Mouse (Mus musculus): Measurements from ENCODE around the gene Serpinc1.
"Not testable (repeated sequence)": the region's sequence is repeated elsewhere in the genome, so short reads cannot be mapped to it uniquely, and the experiment has no call there.

Gene Serpinc1

GRCm38 (mm10) chr1:160978071-160978735, at the start of gene Serpinc1:
Gene Serpinc1, plus strand, starts transcription at chr1:160978585.
- DNase-seq, result no peak

GRCm38 (mm10) chr1:160931320-160931719, 47.1 kb upstream of the Serpinc1 start:
- no peak for DNase-seq

- peak; percentile 30 for DNase-seq
Measured at GRCm38 (mm10) chr1:160933896-160934482, 44.4 kb upstream of the Serpinc1 start.

- no peak for DNase-seq
Measured at GRCm38 (mm10) chr1:160935551-160935950, 42.8 kb upstream of the Serpinc1 start.

- no peak for DNase-seq
Measured at GRCm38 (mm10) chr1:160963199-160963598, 15.2 kb upstream of the Serpinc1 start.

GRCm38 (mm10) chr1:160967268-160967667, 11.1 kb upstream of the Serpinc1 start:
- DNase-seq, result no peak

- peak; percentile 9 for DNase-seq
Measured at GRCm38 (mm10) chr1:160968643-160969042, 9.7 kb upstream of the Serpinc1 start.

GRCm38 (mm10) chr1:160980021-160980420, 1.6 kb downstream of the Serpinc1 start:
- no peak for DNase-seq

- DNase-seq, result no peak
Measured at GRCm38 (mm10) chr1:160980537-160981234, 2.3 kb downstream of the Serpinc1 start.

- DNase-seq, result no peak
Measured at GRCm38 (mm10) chr1:160981337-160981736, 3.0 kb downstream of the Serpinc1 start.

GRCm38 (mm10) chr1:160982887-160983286, 4.5 kb downstream of the Serpinc1 start:
- DNase-seq, result no peak

- DNase-seq, result not testable (repeated sequence)
Measured at GRCm38 (mm10) chr1:160984731-160985130, 6.3 kb downstream of the Serpinc1 start.

GRCm38 (mm10) chr1:160985477-160985876, 7.1 kb downstream of the Serpinc1 start:
- DNase-seq, result no peak

- DNase-seq, result no peak
Measured at GRCm38 (mm10) chr1:160986881-160987635, 8.7 kb downstream of the Serpinc1 start.

GRCm38 (mm10) chr1:160989395-160989794, 11.0 kb downstream of the Serpinc1 start:
- DNase-seq, result no peak

GRCm38 (mm10) chr1:160993851-160994250, 15.5 kb downstream of the Serpinc1 start:
- no peak for DNase-seq

- no peak for DNase-seq
Measured at GRCm38 (mm10) chr1:161004942-161005341, 26.6 kb downstream of the Serpinc1 start.

- DNase-seq, result no peak
Measured at GRCm38 (mm10) chr1:161005526-161005925, 27.1 kb downstream of the Serpinc1 start.

GRCm38 (mm10) chr1:161006471-161006870, 28.1 kb downstream of the Serpinc1 start:
- DNase-seq, result no peak

- DNase-seq, result no peak
Measured at GRCm38 (mm10) chr1:161008038-161008437, 29.7 kb downstream of the Serpinc1 start.

GRCm38 (mm10) chr1:161010436-161010835, 32.1 kb downstream of the Serpinc1 start:
- no peak for DNase-seq

GRCm38 (mm10) chr1:161016378-161016777, 38.0 kb downstream of the Serpinc1 start:
- no peak for DNase-seq

- DNase-seq, result no peak
Measured at GRCm38 (mm10) chr1:161020051-161020450, 41.7 kb downstream of the Serpinc1 start.

All from cerebellum, adult 8-10 months (tissue).